ENCODE assay signal across 8 mouse cellular contexts in genomic region chr11:98808417-98808816, GRCm38 (mm10). TPM values are rescaled to one million over a fixed set of nuclear protein-coding genes. Genes with fewer than 3 reads are reported as not detected.
DNase-seq lines count a peak whose midpoint lies in the region; ATAC-seq and TF ChIP-seq lines count a peak whose summit lies in the region.

No protein-coding gene starts in this region.

- 0 out of 2 replicates have a peak overlapping the region, but pooled peaks have one; percentile 14 for H3K27ac ChIP-seq in kidney, adult 2 months (ENCODE audit: insufficient read depth, low read depth, low read length)
- H3K27ac ChIP-seq in MEL (ENCODE audit: control insufficient read depth, low read depth, low read length) = peak overlapping the region; percentile 76
- H3K27ac ChIP-seq in embryonic fibroblast, embryonic 13.5 days (ENCODE audit: insufficient read depth, low read length) = peak overlapping the region; percentile 94
- H3K27ac ChIP-seq in liver, embryonic 15.5 days (replicated peaks) = peak overlapping the region; percentile 79

- peaks cover 29% of the 10 kb centered on the region for H3K79me2 ChIP-seq in MEL (ENCODE audit: control insufficient read depth, insufficient read depth, low read length, poor library complexity)

- H3K36me3 ChIP-seq in kidney, adult 2 months (ENCODE audit: control insufficient read depth, insufficient read depth, low read length) = peaks cover 10% of the 10 kb centered on the region
- peaks cover 29 to 32% of the 10 kb centered on the region in 2 experiments for H3K36me3 ChIP-seq in MEL (ENCODE audit: control insufficient read depth in 1 of 2, insufficient read depth in 2 of 2, low read length in 2 of 2)
- H3K36me3 ChIP-seq in liver, embryonic 15.5 days (replicated peaks) = peaks cover 66% of the 10 kb centered on the region

- no peak for TF ChIP-seq POLR2A in kidney, adult 2 months (IDR thresholded peaks at IDR 0.05; ENCODE audit: low read depth, low read length)
- no peak for TF ChIP-seq POLR2A in MEL (IDR thresholded peaks at IDR 0.05; ENCODE audit: control insufficient read depth in 1 of 2, insufficient read depth in 1 of 2, low read depth in 1 of 2, low read length in 2 of 2, poor library complexity in 1 of 2)
- no peak for TF ChIP-seq POLR2A in embryonic fibroblast, embryonic 13.5 days (IDR thresholded peaks at IDR 0.05; ENCODE audit: low read depth, low read length)

- peak overlapping the region; percentile 77 for H3K9ac ChIP-seq in MEL (ENCODE audit: control insufficient read depth, low read depth, low read length, poor library complexity, severe bottlenecking)
- H3K9ac ChIP-seq in liver, embryonic 15.5 days = no peak overlapping the region

- no peak for TF ChIP-seq EP300 in MEL (IDR thresholded peaks at IDR 0.05; ENCODE audit: low read depth in 1 of 2, low read length in 2 of 2)

- peak overlapping the region; percentile 75; the same call in 1 of the 2 replicates for H3K4me2 ChIP-seq in liver, embryonic 15.5 days

- WGBS in kidney, adult 2 months = 63% methylated on average over 2 of the region's 2 CpGs
- 79% methylated on average over 2 of the region's 2 CpGs for WGBS in liver, embryonic 15.5 days (ENCODE audit: insufficient replicate concordance)

- ATAC-seq in liver, embryonic 15.5 days (ENCODE audit: insufficient read depth) = no peak
- no peak for ATAC-seq in inflammation-experienced regulatory T-cells, adult 6 months

- no peaks in the 10 kb centered on the region for H3K27me3 ChIP-seq in kidney, adult 2 months (replicated peaks; ENCODE audit: control insufficient read depth, insufficient read depth, low read length)
- no peaks in the 10 kb centered on the region for H3K27me3 ChIP-seq in MEL (ENCODE audit: control insufficient read depth in 1 of 2, insufficient read depth in 2 of 2, low read length in 2 of 2)
- no peaks in the 10 kb centered on the region for H3K27me3 ChIP-seq in liver, embryonic 15.5 days

- no peak for TF ChIP-seq CTCF in kidney, adult 2 months (conservative IDR thresholded peaks at IDR 0.05; ENCODE audit: insufficient read depth, insufficient read length, low read depth, low read length)
- TF ChIP-seq CTCF in MEL (IDR thresholded peaks at IDR 0.05 in 2 of 3, conservative IDR thresholded peaks at IDR 0.05 in 1 of 3; ENCODE audit: control insufficient read depth in 1 of 3, insufficient read depth in 1 of 3, low read depth in 2 of 3, low read length in 3 of 3, poor library complexity in 1 of 3, severe bottlenecking in 1 of 3) = no peak
- TF ChIP-seq CTCF in embryonic fibroblast, embryonic 13.5 days (IDR thresholded peaks at IDR 0.05; ENCODE audit: borderline replicate concordance, insufficient read depth, low read length) = no peak

- H3K4me1 ChIP-seq in kidney, adult 2 months (ENCODE audit: control insufficient read depth, insufficient read depth, low read length) = peaks cover 7% of the 10 kb centered on the region; the same call in 1 of the 2 replicates
- H3K4me1 ChIP-seq in MEL (ENCODE audit: control insufficient read depth in 1 of 2, insufficient read depth in 2 of 2, low read length in 2 of 2) = peaks cover 3 to 11% of the 10 kb centered on the region in 2 experiments; a peak in 3 of 4 replicates
- peaks cover 5% of the 10 kb centered on the region; the same call in 1 of the 2 replicates for H3K4me1 ChIP-seq in embryonic fibroblast, embryonic 13.5 days (ENCODE audit: control insufficient read depth, insufficient read depth, low read length)
- peaks cover 29% of the 10 kb centered on the region for H3K4me1 ChIP-seq in liver, embryonic 15.5 days (replicated peaks)

- TF ChIP-seq RAD21 in MEL (IDR thresholded peaks at IDR 0.05; ENCODE audit: low read depth, low read length) = no peak

- H3K4me3 ChIP-seq in kidney, adult 2 months (ENCODE audit: insufficient read depth, low read depth, low read length) = no peak overlapping the region
- peak overlapping the region in 1 of 2 experiments; percentile 93; a peak in 2 of 4 replicates for H3K4me3 ChIP-seq in MEL (ENCODE audit: control insufficient read depth in 1 of 2, insufficient read depth in 1 of 2, low read depth in 2 of 2, low read length in 2 of 2)
- no peak overlapping the region; the same call in 1 of the 2 replicates for H3K4me3 ChIP-seq in embryonic fibroblast, embryonic 13.5 days (ENCODE audit: insufficient read depth, low read length)
- peak overlapping the region; percentile 89; the same call in 1 of the 2 replicates for H3K4me3 ChIP-seq in liver, embryonic 15.5 days (replicated peaks)

- no peak for DNase-seq in kidney, adult 2 months
- DNase-seq in kidney, adult 18-20 months = no peak
- DNase-seq in MEL (ENCODE audit: low read depth, low spot score) = no peak
- DNase-seq in right cerebral cortex, postnatal 4 days = no peak
- DNase-seq in thymus, postnatal 14 days = no peak

- no peaks in the 10 kb centered on the region for H3K9me3 ChIP-seq in MEL (replicated peaks; ENCODE audit: insufficient read depth, low read length)
- no peaks in the 10 kb centered on the region for H3K9me3 ChIP-seq in liver, embryonic 15.5 days (replicated peaks)

TF ChIP-seq in MEL, 35 proteins besides CTCF, POLR2A, EP300 and RAD21:
- TF ChIP-seq JUND (IDR thresholded peaks at IDR 0.05; ENCODE audit: low read depth, low read length) (no peak), ZNF384 (IDR thresholded peaks at IDR 0.05; ENCODE audit: low read depth, low read length) (peak; percentile 68), GATA1 (IDR thresholded peaks at IDR 0.05; ENCODE audit: low read depth, low read length) (0 out of 2 replicates have a peak, but pooled peaks have one; percentile 23)

RNA-seq across cellular contexts. Expression of gene Casc3, which starts 3.7 kb away (rescaled TPM):
- 21.0 and 24.5 TPM in 2 replicates for polyA plus RNA-seq in kidney, adult 2 months (2012; rRNA removed)
- 18.2 and 20.9 TPM in 2 replicates for total RNA-seq in MEL (2012; rRNA removed)
- 10 to 100 TPM; 58.6 to 61.0 TPM for polyA plus RNA-seq in MEL (2012; ENCODE audit: insufficient read depth in 1 of 2, insufficient read length in 2 of 2, low read depth in 1 of 2, low replicate concordance in 2 of 2, missing spikeins in 1 of 2)
- polyA plus RNA-seq in embryonic fibroblast, embryonic 13.5 days (2011; ENCODE audit: insufficient read length, low read depth, missing spikeins) = 29.7 and 36.7 TPM in 2 replicates
- 14.4 and 16.2 TPM in 2 replicates for polyA plus RNA-seq in liver, embryonic 15.5 days (2015; fragmentation: Nextera tagmentation; extraction: Ambion mirVana)
- polyA plus RNA-seq in inflammation-experienced regulatory T-cells, adult 6 months (2017; shearing (Covaris generic)) = 10 to 100 TPM in 2 of 3 experiments, 1 to 10 TPM in 1; 8.7 to 14.8 (median 11.6) TPM

RNA-seq across cellular contexts. Expression of gene Msl1, which starts 13.1 kb away (rescaled TPM):
- polyA plus RNA-seq in kidney, adult 2 months (2012; rRNA removed) = 23.5 and 24.5 TPM in 2 replicates
- total RNA-seq in MEL (2012; rRNA removed) = 35.0 and 37.1 TPM in 2 replicates
- 10 to 100 TPM in 1 of 2 experiments, not detected in 1; 49.4 TPM for polyA plus RNA-seq in MEL (2012; ENCODE audit: insufficient read depth in 1 of 2, insufficient read length in 2 of 2, low read depth in 1 of 2, low replicate concordance in 2 of 2, missing spikeins in 1 of 2)
- polyA plus RNA-seq in embryonic fibroblast, embryonic 13.5 days (2011; ENCODE audit: insufficient read length, low read depth, missing spikeins) = 77.7 and 83.8 TPM in 2 replicates
- 5.2 and 5.8 TPM in 2 replicates for polyA plus RNA-seq in liver, embryonic 15.5 days (2015; fragmentation: Nextera tagmentation; extraction: Ambion mirVana)
- 10 to 100 TPM; 16.7 to 26.3 (median 20.4) TPM for polyA plus RNA-seq in inflammation-experienced regulatory T-cells, adult 6 months (2017; shearing (Covaris generic))

RNA-seq across cellular contexts. Expression of gene Rapgefl1, which starts 28.2 kb away (rescaled TPM):
- polyA plus RNA-seq in kidney, adult 2 months (2012; rRNA removed) = 4.2 and 4.7 TPM in 2 replicates
- total RNA-seq in MEL (2012; rRNA removed) = 0.46 and 0.58 TPM in 2 replicates
- 1 to 10 TPM in 1 of 2 experiments, not detected in 1; 1.4 TPM for polyA plus RNA-seq in MEL (2012; ENCODE audit: insufficient read depth in 1 of 2, insufficient read length in 2 of 2, low read depth in 1 of 2, low replicate concordance in 2 of 2, missing spikeins in 1 of 2)
- 1.6 and 2.0 TPM in 2 replicates for polyA plus RNA-seq in embryonic fibroblast, embryonic 13.5 days (2011; ENCODE audit: insufficient read length, low read depth, missing spikeins)
- polyA plus RNA-seq in liver, embryonic 15.5 days (2015; fragmentation: Nextera tagmentation; extraction: Ambion mirVana) = 0.24 and 0.28 TPM in 2 replicates
- under 1 TPM in 2 of 3 experiments, not detected in 1; 0.32 to 0.63 TPM for polyA plus RNA-seq in inflammation-experienced regulatory T-cells, adult 6 months (2017; shearing (Covaris generic))

RNA-seq across cellular contexts. Expression of gene Nr1d1, which starts 33.3 kb away (rescaled TPM):
- polyA plus RNA-seq in kidney, adult 2 months (2012; rRNA removed) = 140 and 155 TPM in 2 replicates
- total RNA-seq in MEL (2012; rRNA removed) = 1.9 and 2.0 TPM in 2 replicates
- polyA plus RNA-seq in MEL (2012; ENCODE audit: insufficient read depth in 1 of 2, insufficient read length in 2 of 2, low read depth in 1 of 2, low replicate concordance in 2 of 2, missing spikeins in 1 of 2) = 1 to 10 TPM in 1 of 2 experiments, not detected in 1; 5.6 TPM
- polyA plus RNA-seq in embryonic fibroblast, embryonic 13.5 days (2011; ENCODE audit: insufficient read length, low read depth, missing spikeins) = 18.7 and 23.7 TPM in 2 replicates
- 0.63 and 0.85 TPM in 2 replicates for polyA plus RNA-seq in liver, embryonic 15.5 days (2015; fragmentation: Nextera tagmentation; extraction: Ambion mirVana)
- polyA plus RNA-seq in inflammation-experienced regulatory T-cells, adult 6 months (2017; shearing (Covaris generic)) = 1 to 10 TPM; 6.5 to 8.4 (median 7.3) TPM

RNA-seq across cellular contexts. Expression of gene Wipf2, which starts 55.0 kb away (rescaled TPM):
- 8.7 and 9.9 TPM in 2 replicates for polyA plus RNA-seq in kidney, adult 2 months (2012; rRNA removed)
- 2.9 and 3.2 TPM in 2 replicates for total RNA-seq in MEL (2012; rRNA removed)
- polyA plus RNA-seq in MEL (2012; ENCODE audit: insufficient read depth in 1 of 2, insufficient read length in 2 of 2, low read depth in 1 of 2, low replicate concordance in 2 of 2, missing spikeins in 1 of 2) = 1 to 10 TPM in 1 of 2 experiments, not detected in 1; 7.1 TPM
- polyA plus RNA-seq in embryonic fibroblast, embryonic 13.5 days (2011; ENCODE audit: insufficient read length, low read depth, missing spikeins) = 10.7 and 11.4 TPM in 2 replicates
- polyA plus RNA-seq in liver, embryonic 15.5 days (2015; fragmentation: Nextera tagmentation; extraction: Ambion mirVana) = 1.2 and 1.3 TPM in 2 replicates
- 10 to 100 TPM; 10.4 to 15.1 (median 14.2) TPM for polyA plus RNA-seq in inflammation-experienced regulatory T-cells, adult 6 months (2017; shearing (Covaris generic))

Comparison
In these comparisons a context has a peak if more than half of its experiments do, and no peak if none do; other contexts are left out.
1. H3K27ac ChIP-seq: peak in every context shown above with its lines; median percentile 94 in embryonic fibroblast, embryonic 13.5 days; 79 in liver, embryonic 15.5 days; 76 in MEL; 14 in kidney, adult 2 months.